Mouse (Mus musculus) G1E-ER4 (cell line): Measurements from ENCODE around the gene Slamf1. TPM values are rescaled to one million over a fixed set of nuclear protein-coding genes. Genes with fewer than 3 reads are reported as not detected.

Source experiments
- GATA1 ChIP-seq: IDR thresholded peaks from one replicate; pipeline ENCODE4 v1.8.0; 2012; ENCODE audit warnings: low read length, inconsistent platforms
- polyA plus RNA-seq: library from polyadenylated mRNA; stranded (reverse); fragments of >175 nt; gene quantifications from 2 replicates; pipeline ENCODE4 v1.2.3, GENCODE M21; 2012

The Slamf1 gene
- not detected in 2 replicates for polyA plus RNA-seq

DNA sequence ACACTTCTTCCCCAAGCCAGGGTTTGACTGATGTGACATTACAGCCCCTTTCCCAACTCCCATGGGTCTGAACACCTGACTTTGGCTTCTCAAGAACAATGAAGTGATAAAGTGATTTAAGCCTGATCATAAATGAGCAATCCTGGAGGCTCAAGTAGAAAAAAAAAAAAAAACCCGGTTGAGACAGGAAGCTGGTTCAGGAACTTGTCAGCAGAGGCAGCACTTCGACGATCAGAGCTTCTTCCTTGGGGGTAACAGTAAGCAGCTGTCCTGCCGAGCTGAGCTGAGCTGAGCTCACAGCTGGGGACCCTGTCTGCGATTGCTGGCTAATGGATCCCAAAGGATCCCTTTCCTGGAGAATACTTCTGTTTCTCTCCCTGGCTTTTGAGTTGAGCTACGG lies at the start of gene Slamf1:
Slamf1 (plus strand) TSS at position 230 of the 400 bp plus-strand sequence.
- TF ChIP-seq GATA1 = no peak

DNA sequence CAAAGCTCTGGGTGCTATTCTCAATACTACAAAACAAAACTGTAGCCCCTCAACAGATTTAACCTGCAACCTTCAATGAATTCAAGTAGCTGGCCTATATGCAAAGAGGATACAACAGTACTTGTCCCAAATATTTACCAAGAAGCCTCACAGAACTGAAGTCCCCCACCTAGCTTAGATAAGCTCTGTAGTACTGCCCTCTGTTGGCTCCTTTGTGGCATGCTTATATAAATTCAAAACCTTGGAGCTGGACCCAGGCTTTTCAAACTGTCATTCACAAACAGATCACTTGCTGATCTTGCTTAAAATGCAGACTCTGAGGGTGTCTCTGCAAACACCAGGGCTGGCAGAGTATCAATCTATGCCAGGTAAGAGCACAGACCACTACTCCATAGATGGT lies 35.7 kb upstream of the Slamf1 start:
- no peak for TF ChIP-seq GATA1

DNA sequence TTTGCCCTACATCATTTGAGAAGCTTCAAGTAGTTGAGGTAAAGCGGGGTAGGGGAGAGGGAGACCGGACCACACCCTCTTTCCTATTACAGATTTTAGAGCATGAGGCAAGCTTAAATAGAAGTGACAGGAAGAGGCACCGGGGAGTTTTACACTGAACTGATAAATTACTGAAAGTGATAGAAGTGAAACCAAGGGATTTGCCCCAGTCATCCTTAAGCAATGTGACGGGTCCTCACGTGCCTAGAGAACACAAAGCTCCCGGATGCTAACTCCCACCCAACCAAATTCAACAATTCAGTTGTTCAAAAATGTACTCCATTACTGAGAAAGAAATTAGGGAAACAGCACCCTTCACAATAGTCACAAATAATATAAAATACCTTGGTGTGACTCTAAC lies 32.0 kb upstream of the Slamf1 start:
- no peak for TF ChIP-seq GATA1

DNA sequence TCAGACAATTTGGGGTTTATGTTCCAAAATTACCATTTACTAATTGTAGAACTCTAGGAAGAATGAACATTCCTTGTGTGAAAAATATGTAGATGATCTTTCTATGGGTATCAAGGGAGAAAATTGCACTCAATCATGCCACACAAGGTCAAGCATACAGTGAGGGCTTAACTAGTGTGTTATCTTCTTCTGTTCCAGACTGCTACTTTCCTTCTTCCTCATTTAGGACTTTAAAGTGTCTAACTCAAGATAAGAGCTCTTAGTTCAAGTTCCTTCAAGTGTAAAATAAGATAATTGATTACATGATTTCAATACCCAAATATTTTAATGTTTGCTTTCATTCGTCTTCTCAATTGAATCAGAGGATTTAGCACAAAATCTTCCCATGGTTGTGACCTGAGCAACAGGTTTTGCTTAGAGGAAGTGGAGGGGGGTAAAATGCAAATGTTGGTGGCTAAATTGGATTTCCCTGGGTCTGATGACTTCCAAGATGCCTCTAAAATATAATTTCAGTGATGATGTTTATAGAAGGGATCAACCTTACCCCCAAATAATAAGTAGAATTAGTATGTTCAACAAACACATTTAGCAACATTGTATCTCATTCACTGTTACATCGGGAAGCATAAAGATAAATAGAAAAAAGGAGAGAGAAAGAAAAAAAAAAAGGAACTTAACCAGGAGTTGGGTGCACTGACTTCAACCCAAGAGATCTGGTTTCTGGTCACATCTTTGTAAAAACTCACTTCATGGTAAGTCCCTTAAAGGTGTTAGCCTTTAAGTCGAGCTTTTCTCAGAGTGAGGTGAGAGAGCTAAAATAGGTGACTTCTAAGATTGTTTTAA lies 18.6 kb upstream of the Slamf1 start:
- TF ChIP-seq GATA1 = no peak

DNA sequence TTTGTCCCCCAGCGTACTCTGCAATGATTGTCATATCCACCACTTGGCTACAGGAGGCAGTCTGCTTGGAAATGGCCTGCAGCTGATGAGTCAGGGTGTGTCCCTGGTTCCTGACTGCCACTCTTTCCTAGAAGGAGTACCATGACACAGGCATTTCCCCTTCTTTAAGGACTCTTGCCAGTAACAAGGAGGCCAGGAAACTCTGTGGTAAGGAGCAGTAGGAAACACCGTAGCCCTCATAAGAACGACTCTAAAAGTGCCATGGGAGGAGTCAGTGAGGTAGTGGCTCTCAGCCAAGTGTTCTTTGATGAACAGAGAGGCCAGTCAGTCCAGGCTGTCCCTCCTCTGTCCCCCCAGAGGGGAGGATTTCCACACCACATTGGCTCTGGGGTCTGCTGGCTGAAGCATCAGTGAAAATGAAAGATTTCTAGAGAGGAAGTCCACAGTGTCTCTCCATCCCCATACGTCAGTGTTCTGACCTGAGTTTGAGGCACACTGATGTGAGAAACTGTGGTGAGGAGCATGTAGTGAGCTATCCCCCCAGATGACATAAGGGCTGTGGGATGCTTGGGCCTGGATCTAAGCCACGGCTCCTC lies 5.0 kb upstream of the Slamf1 start:
- TF ChIP-seq GATA1 = no peak

DNA sequence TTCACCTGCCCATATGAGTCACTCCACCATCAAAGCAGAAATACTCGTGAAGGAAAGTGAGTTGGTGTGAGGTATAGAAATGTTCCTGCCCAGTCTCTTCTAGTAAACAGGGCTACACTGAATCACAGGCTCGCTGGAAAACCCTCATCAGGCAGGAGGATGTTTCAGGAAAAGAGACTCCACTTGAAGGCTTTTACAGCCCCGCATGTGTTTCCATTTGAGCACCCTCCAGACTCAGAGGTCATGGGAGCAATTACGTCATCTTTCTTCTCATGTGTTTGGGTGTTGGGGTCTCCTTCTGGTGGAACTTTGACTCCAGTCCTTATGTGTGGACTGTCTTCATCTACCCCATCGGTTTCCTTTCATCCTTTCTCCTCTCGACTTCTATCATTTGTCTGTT lies 4.1 kb downstream of the Slamf1 start:
- TF ChIP-seq GATA1 = no peak

DNA sequence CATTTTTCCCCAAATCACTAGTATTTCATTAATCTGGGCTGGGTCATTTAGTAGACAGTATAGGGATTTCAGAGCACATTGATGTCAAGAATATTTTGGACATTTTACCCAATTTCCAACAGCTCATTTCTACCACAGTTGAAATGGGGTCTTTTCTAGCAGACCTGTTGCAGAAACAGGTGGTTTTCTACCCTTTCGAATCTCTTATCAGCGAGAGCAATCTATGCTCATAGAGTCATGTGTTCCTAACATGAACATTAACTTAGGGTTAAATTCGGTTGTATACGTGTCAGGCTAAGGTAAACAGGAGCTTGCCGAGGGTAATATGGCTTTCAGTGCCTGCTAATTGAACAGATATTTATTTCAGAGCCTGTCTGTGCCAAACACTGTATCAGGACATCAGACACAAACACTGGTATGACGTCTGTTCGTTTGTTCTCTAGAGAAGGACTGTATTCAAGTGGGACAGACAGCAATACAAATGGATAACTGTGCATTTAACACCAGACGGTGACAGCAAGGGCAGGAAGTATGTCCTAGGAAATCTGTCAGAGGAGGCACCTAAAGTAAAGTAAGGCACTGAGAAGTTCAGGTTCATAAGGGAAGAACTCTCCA lies 5.3 kb downstream of the Slamf1 start:
- TF ChIP-seq GATA1 = no peak

DNA sequence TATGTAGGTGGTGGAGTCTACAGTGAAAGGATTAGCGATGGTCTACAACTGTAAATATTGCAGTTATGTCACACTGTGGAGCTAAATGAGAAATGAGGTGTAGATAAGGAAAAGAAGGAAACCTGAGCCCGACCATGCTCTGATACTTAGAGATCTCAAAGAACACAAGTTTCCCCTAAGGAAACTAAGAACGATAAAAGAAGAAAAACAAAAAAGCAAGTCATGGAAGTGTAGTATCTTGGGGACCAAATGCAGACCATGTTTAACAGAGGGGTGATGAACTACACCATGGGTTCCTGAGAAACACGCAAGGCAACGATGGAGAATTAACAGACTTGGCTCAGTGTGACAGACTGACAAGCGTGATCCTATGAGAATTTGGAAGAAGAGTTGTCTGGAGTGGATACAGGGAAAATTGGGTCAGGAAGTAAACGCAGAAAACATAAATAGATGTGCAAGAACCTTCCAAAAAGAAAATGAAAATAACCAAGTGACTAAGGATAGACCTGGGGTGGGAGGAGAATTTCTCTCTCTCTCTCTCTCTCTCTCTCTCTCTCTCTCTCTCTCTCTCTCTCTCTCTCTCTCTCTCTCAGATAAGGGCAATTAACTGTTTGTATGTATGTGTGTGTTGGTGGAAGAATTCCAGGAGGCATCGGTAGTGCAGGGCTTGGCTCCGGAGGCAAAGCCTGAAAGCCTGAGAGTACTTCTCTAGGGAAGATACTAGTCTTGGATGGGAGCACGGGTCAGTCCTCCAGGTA lies 6.5 kb downstream of the Slamf1 start:
- no peak for TF ChIP-seq GATA1

DNA sequence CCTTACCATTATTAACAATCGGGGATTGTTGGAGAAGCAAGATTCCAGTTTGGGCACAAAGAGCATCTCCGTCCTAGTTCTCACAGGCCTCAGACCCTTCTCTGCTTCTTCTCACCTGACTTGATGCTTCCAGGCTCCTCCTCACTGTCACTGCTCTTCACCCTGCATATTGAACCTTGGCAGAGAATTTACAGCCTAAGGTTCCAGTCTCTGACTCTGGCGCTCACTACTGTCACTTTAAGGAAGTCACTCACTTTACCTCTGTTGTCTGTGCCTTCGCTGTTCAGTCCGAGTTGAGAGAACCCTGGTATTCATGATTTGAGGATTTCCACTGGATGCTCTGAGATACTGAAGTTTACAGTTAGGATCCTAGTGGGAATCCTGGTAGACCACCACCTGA lies 7.3 kb downstream of the Slamf1 start:
- no peak for TF ChIP-seq GATA1

DNA sequence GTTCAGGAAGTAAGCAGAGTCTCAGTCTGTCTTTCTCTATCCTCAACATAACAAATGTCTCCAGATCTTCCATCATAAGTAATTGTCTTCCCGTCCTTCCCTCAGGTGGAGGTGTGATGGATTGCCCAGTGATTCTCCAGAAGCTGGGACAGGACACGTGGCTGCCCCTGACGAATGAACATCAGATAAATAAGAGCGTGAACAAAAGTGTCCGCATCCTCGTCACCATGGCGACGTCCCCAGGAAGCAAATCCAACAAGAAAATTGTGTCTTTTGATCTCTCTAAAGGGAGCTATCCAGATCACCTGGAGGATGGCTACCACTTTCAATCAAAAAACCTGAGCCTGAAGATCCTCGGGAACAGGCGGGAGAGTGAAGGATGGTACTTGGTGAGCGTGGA lies 7.8 kb downstream of the Slamf1 start:
- TF ChIP-seq GATA1 = no peak

DNA sequence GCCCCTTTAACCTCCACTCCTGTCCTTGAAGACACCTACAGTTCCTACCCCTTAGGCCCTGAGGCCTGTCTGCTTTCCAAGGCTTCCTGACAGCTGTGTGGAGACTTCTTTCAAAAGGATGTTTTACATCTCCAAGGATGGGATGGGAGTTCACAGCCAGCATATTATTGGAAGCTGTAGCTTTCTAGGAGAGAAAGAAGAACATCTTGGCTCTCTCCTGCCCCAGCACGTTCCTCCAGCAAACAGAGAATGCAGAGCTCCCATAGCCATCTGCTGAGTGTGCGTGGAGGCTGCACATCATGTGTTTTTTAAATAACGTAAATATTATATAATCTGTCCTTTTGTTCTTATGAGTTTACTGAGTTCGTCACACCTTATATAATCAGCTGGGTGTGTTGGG lies 8.9 kb downstream of the Slamf1 start:
- no peak for TF ChIP-seq GATA1

DNA sequence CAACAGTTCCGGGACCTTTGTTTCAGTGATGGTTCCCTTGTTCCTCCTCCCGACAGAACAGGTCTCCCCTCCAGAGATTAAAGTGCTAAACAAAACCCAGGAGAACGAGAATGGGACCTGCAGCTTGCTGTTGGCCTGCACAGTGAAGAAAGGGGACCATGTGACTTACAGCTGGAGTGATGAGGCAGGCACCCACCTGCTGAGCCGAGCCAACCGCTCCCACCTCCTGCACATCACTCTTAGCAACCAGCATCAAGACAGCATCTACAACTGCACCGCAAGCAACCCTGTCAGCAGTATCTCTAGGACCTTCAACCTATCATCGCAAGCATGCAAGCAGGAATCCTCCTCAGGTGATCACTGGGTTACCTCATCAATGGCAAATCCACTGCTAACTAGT lies 10.1 kb downstream of the Slamf1 start:
- TF ChIP-seq GATA1 = no peak

DNA sequence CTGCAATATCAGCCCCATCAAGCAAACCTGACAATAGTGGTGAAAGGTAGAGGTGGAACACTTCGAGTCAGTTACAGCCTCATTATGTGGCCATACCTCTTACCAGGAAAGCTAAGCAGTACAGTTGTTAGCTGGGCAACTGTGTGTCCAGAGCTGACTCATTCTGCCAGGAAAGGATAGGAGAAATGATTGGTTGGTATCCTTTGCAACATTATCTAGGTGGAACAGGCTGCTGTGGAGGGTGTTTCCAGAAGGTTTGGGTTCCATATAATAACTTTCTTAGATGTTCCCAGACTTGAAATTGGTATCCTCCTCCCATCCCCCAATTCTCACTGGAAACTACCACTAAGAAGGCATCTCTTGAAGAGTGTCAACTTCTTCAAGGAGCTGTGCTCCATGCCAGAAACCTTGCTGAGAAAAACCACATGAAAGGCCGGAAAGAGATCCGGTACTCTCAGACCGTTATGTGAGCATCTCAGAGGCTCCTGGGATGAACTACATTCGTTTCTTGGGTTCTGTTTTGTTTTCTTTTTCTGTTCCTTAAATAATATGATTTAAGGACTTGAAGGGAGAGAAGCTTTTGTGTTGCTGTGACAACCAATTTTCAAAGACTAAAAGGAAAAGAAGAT lies 15.5 kb downstream of the Slamf1 start:
- no peak for TF ChIP-seq GATA1

DNA sequence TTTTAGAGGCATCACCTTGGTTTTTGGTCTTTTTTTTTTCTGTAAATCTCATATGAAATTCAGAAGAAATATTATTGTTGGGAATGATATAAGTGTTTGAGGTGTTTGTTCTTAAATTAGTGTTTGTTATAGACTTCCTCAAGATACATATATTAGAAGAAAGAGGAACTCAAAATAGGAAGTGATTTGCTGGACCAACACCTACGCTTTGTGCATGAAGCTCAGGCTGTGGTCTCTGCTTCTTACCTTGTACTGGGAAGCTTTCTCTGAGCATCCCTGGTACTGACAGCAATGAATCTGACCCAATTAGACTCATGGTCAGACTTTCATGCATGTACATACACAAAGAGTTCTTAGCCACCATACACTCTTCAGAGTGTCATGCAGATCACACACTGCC lies 18.9 kb downstream of the Slamf1 start:
- no peak for TF ChIP-seq GATA1

DNA sequence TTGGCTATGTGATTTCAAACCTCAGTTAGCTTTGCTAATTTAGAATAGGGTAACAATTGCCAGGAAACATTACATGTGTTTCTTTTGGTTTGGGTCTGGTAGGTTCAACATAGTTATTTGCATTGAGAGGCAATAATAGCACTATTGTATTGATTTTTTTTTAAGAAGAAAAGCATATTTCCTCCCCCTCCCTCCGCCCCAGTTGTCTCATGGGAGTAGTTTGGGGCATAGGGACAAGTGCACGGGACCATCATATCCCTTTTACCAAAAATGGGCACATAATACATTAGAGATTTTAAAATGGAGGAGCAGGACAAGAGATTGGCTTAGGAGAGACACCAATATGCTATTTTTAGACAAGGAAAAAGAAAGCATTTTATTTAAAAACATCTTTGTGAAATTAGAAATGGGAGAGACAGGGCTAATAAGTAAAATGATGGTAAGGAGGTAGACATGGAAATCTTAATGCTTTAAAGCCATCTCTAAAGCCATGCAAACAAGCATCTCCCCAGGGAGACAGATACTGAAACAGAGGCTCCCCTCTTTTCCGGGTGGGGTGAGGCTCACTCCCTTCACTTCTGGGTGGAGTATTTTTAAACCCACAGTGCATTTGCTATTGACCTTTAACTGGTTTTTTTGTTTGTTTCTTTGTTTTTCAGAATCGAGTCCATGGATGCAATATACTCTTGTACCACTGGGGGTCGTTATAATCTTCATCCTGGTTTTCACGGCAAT lies 20.5 kb downstream of the Slamf1 start:
- no peak for TF ChIP-seq GATA1
